Mouse (Mus musculus): ENCODE data around the gene Rpl34.

DNA sequence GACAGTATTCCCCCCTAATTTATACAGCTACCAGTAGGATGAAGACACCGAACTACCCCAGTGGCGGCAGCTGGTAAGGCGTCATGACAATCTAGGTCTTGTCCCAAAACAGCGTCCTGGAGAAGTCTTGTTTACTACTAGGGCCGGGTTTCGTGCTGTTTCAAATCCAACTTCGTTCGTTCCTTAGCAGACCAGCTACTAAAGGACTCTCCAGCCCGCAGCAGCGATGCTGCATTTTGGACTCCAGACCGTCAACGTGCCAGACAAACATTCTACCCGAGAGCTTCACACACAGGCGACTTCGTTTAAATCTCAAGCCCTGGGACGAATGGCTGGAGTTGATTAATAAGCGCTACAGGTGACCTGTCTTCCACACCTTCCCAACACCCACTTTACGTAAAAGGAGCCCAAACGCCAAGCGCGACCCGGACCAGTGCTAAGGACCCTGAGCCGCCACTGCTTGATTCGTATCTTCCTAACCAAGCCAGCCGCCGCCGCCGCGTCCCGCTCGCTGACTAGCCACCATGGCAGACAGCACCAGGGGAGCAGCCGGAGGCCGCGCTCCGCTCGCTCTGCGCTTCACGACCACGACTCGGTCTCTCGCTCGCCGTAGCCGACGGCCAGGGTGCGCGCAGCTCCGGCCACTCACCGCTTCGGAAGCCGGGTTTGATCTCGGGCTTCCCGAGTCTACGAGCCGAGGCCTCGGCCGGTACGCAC lies 568 bp downstream of the Rpl34 start:
- TF ChIP-seq GATA1 (IDR thresholded peaks at IDR 0.05; ENCODE audit: borderline replicate concordance, low read length) (no peak), FLI1 (IDR thresholded peaks at IDR 0.05; ENCODE audit: low read length) (no peak)

Data from megakaryocyte, embryonic 14.5 days (primary cell).